Mouse (Mus musculus): ENCODE results near the gene Prss45. TPM values are rescaled to one million over a fixed set of nuclear protein-coding genes. Genes with fewer than 3 reads are reported as not detected.
A peak's percentile ranks its signal among the peaks of the same experiment; 100 is the strongest.

Gene Prss45
- polyA plus RNA-seq, 1 experiment from 2014 or later, result not detected

DNA sequence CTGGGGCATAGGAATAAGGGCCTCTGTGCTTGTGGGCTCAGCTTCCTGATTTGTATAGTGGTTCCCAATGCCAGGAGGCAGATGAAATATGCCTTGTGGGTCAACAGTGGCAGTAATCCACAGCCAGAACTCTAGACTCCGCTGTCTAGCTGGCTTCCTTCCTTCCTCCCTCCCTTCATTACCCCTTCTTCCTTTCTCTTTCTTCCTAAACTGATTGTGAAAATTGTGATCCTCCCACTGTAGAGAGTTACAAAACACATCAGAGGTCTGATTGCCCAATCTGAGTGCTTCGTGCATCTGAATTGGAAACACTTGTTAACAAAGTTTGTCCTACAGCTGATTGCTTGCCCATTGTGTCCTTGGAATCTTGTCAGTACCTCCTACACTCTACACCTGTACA, 7.0 kb downstream of the Prss45 start:
- H3K36me3 ChIP-seq (ENCODE audit: control insufficient read depth, insufficient read depth, low read length), result no peaks in the 10 kb centered on the region
- 80% methylated on average over 2 of the region's 2 CpGs for WGBS
- H3K4me1 ChIP-seq (ENCODE audit: control insufficient read depth, insufficient read depth, low read length), result no peaks in the 10 kb centered on the region
- H3K9ac ChIP-seq (ENCODE audit: low read length), result no peak overlapping the region
- no peaks in the 10 kb centered on the region for H3K9me3 ChIP-seq (ENCODE audit: control insufficient read depth, low read length)
- no peak for ATAC-seq (ENCODE audit: insufficient number of reproducible peaks, low FRiP score, low TSS enrichment, low read depth)
- no peak overlapping the region for H3K27ac ChIP-seq (replicated peaks; ENCODE audit: low read depth, low read length)
- DNase-seq (ENCODE audit: low spot score), result no peak
- H3K4me2 ChIP-seq (ENCODE audit: low read depth, severe bottlenecking), result no peak overlapping the region
- H3K27me3 ChIP-seq (ENCODE audit: control insufficient read depth, insufficient read depth, low read length), result no peaks in the 10 kb centered on the region
- no peak overlapping the region for H3K4me3 ChIP-seq (ENCODE audit: low read depth, low read length)

- Histone ChIP-seq H3K4me3 (ENCODE audit: low read depth, low read length) (no peak within 1 kb of the TSS), H3K4me2 (ENCODE audit: low read depth, severe bottlenecking) (no peak within 1 kb of the TSS), H3K4me1 (ENCODE audit: control insufficient read depth, insufficient read depth, low read length) (no peaks in the 10 kb centered on the region), H3K9ac (ENCODE audit: low read length) (no peak within 1 kb of the TSS), H3K27me3 (ENCODE audit: control insufficient read depth, insufficient read depth, low read length) (no peaks in the 10 kb centered on the region), H3K27ac (replicated peaks; ENCODE audit: low read depth, low read length) (no peak within 1 kb of the TSS), H3K36me3 (ENCODE audit: control insufficient read depth, insufficient read depth, low read length) (no peaks in the 10 kb centered on the region), H3K9me3 (ENCODE audit: control insufficient read depth, low read length) (no peaks in the 10 kb centered on the region)
- DNase-seq (ENCODE audit: low spot score), result no peak
- 86% methylated on average over 10 of the region's 10 CpGs for WGBS
- no peak for ATAC-seq (ENCODE audit: insufficient number of reproducible peaks, low FRiP score, low TSS enrichment, low read depth)
Observed at GRCm38 (mm10) chr9:110844206-110844605, 9.8 kb downstream of the Prss45 start, which contains the start of gene Prss46. TSS of gene Prss46 (plus strand) at chr9:110844506.

GRCm38 (mm10) chr9:110849162-110849561, 14.8 kb downstream of the Prss45 start:
- Histone ChIP-seq H3K27me3 (ENCODE audit: control insufficient read depth, insufficient read depth, low read length) (no peaks in the 10 kb centered on the region), H3K9ac (ENCODE audit: low read length) (no peak overlapping the region), H3K36me3 (ENCODE audit: control insufficient read depth, insufficient read depth, low read length) (no peaks in the 10 kb centered on the region), H3K4me2 (ENCODE audit: low read depth, severe bottlenecking) (no peak overlapping the region), H3K4me3 (ENCODE audit: low read depth, low read length) (no peak overlapping the region), H3K27ac (replicated peaks; ENCODE audit: low read depth, low read length) (no peak overlapping the region), H3K9me3 (ENCODE audit: control insufficient read depth, low read length) (no peaks in the 10 kb centered on the region), H3K4me1 (ENCODE audit: control insufficient read depth, insufficient read depth, low read length) (no peaks in the 10 kb centered on the region)
- DNase-seq (ENCODE audit: low spot score) (no peak), ATAC-seq (ENCODE audit: insufficient number of reproducible peaks, low FRiP score, low TSS enrichment, low read depth) (no peak)
- 76% methylated on average over 7 of the region's 7 CpGs for WGBS

DNA sequence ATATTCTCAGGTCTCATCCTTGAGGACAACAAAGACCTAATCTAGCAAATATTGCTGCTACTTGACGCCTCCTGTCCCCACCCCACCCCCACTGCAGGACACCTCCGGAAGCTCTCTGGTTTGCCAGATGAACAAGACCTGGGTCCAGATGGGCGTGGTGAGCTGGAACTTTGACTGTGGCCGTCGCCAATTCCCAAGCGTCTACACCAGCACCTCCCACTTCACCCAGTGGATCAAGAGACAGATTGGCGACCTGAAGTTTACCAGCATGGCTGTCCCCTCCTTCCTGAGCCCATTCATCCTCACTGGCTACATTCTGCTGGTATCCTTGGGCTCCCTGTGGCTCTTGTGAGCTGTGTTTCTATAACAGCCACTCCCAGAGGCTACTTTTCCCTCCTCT, 21.5 kb downstream of the Prss45 start:
- Histone ChIP-seq H3K36me3 (ENCODE audit: control insufficient read depth, insufficient read depth, low read length) (no peaks in the 10 kb centered on the region), H3K4me3 (ENCODE audit: low read depth, low read length) (no peak overlapping the region), H3K9ac (ENCODE audit: low read length) (no peak overlapping the region), H3K9me3 (ENCODE audit: control insufficient read depth, low read length) (no peaks in the 10 kb centered on the region), H3K27ac (replicated peaks; ENCODE audit: low read depth, low read length) (no peak overlapping the region), H3K4me2 (ENCODE audit: low read depth, severe bottlenecking) (no peak overlapping the region), H3K27me3 (ENCODE audit: control insufficient read depth, insufficient read depth, low read length) (0 out of 2 replicates have a peak, but pooled peaks cover 8% of the 10 kb centered on the region), H3K4me1 (ENCODE audit: control insufficient read depth, insufficient read depth, low read length) (0 out of 2 replicates have a peak, but pooled peaks cover 4% of the 10 kb centered on the region)
- DNase-seq (ENCODE audit: low spot score) (no peak), ATAC-seq (ENCODE audit: insufficient number of reproducible peaks, low FRiP score, low TSS enrichment, low read depth) (no peak)
- WGBS, result 72% methylated on average over 7 of the region's 7 CpGs

- no peaks in the 10 kb centered on the region for H3K36me3 ChIP-seq (ENCODE audit: control insufficient read depth, insufficient read depth, low read length)
- no peaks in the 10 kb centered on the region for H3K9me3 ChIP-seq (ENCODE audit: control insufficient read depth, low read length)
- no peak overlapping the region for H3K4me3 ChIP-seq (ENCODE audit: low read depth, low read length)
- DNase-seq (ENCODE audit: low spot score) (no peak), ATAC-seq (ENCODE audit: insufficient number of reproducible peaks, low FRiP score, low TSS enrichment, low read depth) (no peak)
- no peak overlapping the region for H3K27ac ChIP-seq (replicated peaks; ENCODE audit: low read depth, low read length)
- 0 out of 2 replicates have a peak, but pooled peaks cover 4% of the 10 kb centered on the region for H3K4me1 ChIP-seq (ENCODE audit: control insufficient read depth, insufficient read depth, low read length)
- 0 out of 2 replicates have a peak, but pooled peaks cover 11% of the 10 kb centered on the region for H3K27me3 ChIP-seq (ENCODE audit: control insufficient read depth, insufficient read depth, low read length)
- H3K9ac ChIP-seq (ENCODE audit: low read length), result no peak overlapping the region
- no peak overlapping the region for H3K4me2 ChIP-seq (ENCODE audit: low read depth, severe bottlenecking)
- 59% methylated on average over 4 of the region's 4 CpGs for WGBS
Observed at GRCm38 (mm10) chr9:110856920-110857319, 22.5 kb downstream of the Prss45 start.

GRCm38 (mm10) chr9:110857781-110858472, 23.5 kb downstream of the Prss45 start, which contains the start of gene Prss50:
TSS of gene Prss50 (plus strand) at chr9:110857967.
- DNase-seq (ENCODE audit: low spot score) (peak; percentile 56), ATAC-seq (ENCODE audit: insufficient number of reproducible peaks, low FRiP score, low TSS enrichment, low read depth) (0 out of 2 replicates have a peak, but pooled peaks have one; percentile 16)
- peak within 1 kb of the TSS; percentile 20 for H3K4me3 ChIP-seq (ENCODE audit: low read depth, low read length)
- H3K36me3 ChIP-seq (ENCODE audit: control insufficient read depth, insufficient read depth, low read length), result no peaks in the 10 kb centered on the region
- no peaks in the 10 kb centered on the region for H3K9me3 ChIP-seq (ENCODE audit: control insufficient read depth, low read length)
- peak within 1 kb of the TSS; percentile 50 for H3K9ac ChIP-seq (ENCODE audit: low read length)
- 10% methylated on average over 49 of the region's 50 CpGs for WGBS
- H3K4me2 ChIP-seq (ENCODE audit: low read depth, severe bottlenecking), result peak within 1 kb of the TSS; percentile 58
- H3K4me1 ChIP-seq (ENCODE audit: control insufficient read depth, insufficient read depth, low read length), result 0 out of 2 replicates have a peak, but pooled peaks cover 4% of the 10 kb centered on the region
- H3K27me3 ChIP-seq (ENCODE audit: control insufficient read depth, insufficient read depth, low read length), result 0 out of 2 replicates have a peak, but pooled peaks cover 11% of the 10 kb centered on the region
- H3K27ac ChIP-seq (replicated peaks; ENCODE audit: low read depth, low read length), result no peak within 1 kb of the TSS

DNA sequence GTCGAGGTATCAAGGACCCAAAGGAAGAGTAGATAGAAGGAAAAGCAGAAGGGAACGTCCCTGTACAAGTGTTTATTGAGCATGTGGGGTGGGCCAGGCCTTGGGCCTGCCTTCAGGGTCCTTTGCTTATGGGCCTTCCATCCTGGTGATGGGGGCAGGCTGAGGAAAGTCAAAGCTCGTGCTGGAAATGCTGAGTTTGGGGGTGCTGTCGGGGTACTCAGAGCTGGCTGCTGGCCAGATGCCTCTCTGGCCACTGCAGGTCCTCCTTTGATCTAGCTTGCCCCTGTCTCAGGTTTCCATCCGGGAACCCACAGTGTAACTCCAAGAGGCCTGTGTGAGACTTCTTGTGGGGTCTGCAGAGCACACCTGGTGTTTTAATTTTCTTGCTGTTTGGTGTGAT, 24.1 kb downstream of the Prss45 start:
- H3K9me3 ChIP-seq (ENCODE audit: control insufficient read depth, low read length), result no peaks in the 10 kb centered on the region
- H3K4me3 ChIP-seq (ENCODE audit: low read depth, low read length), result no peak overlapping the region
- ATAC-seq (ENCODE audit: insufficient number of reproducible peaks, low FRiP score, low TSS enrichment, low read depth) (0 out of 2 replicates have a peak, but pooled peaks have one; percentile 32), DNase-seq (ENCODE audit: low spot score) (peak; percentile 36)
- H3K27ac ChIP-seq (replicated peaks; ENCODE audit: low read depth, low read length), result no peak overlapping the region
- 0 out of 2 replicates have a peak, but pooled peaks cover 11% of the 10 kb centered on the region for H3K27me3 ChIP-seq (ENCODE audit: control insufficient read depth, insufficient read depth, low read length)
- H3K9ac ChIP-seq (ENCODE audit: low read length), result no peak overlapping the region
- H3K36me3 ChIP-seq (ENCODE audit: control insufficient read depth, insufficient read depth, low read length), result no peaks in the 10 kb centered on the region
- H3K4me1 ChIP-seq (ENCODE audit: control insufficient read depth, insufficient read depth, low read length), result 0 out of 2 replicates have a peak, but pooled peaks cover 4% of the 10 kb centered on the region
- no peak overlapping the region for H3K4me2 ChIP-seq (ENCODE audit: low read depth, severe bottlenecking)
- 24% methylated on average over 5 of the region's 5 CpGs for WGBS

DNA sequence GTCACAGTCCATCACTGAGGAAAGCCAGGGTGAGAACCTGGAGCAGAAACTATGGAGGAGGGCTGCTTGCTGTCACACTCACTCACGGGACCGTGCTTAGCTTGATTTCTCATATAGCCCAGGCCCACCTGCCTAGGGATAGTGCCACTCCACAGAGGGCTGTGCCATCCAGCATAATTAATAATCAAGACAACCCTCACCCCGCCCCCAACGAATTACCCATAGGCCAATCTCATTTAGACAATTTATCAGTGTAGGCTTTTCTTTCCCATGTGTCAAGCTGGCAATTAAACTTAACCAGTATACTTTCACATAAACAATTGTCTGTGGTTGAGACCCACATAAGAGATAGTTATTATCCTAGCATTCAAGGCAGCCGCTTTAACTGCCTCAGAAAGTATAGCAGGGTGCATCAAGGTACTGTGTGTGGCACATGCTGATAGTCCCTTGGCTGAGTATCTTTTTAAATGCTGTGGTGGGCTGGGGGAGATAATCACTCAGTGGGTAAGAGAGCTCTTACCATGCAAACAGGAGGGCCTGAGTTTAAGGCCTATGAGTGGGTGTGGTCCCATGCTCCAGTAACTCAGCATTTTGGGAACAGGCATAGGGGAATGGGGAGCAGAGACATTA, 24.7 kb downstream of the Prss45 start:
- Histone ChIP-seq H3K9ac (ENCODE audit: low read length) (no peak overlapping the region), H3K36me3 (ENCODE audit: control insufficient read depth, insufficient read depth, low read length) (no peaks in the 10 kb centered on the region), H3K27ac (replicated peaks; ENCODE audit: low read depth, low read length) (no peak overlapping the region), H3K9me3 (ENCODE audit: control insufficient read depth, low read length) (no peaks in the 10 kb centered on the region), H3K4me1 (ENCODE audit: control insufficient read depth, insufficient read depth, low read length) (0 out of 2 replicates have a peak, but pooled peaks cover 4% of the 10 kb centered on the region), H3K27me3 (ENCODE audit: control insufficient read depth, insufficient read depth, low read length) (0 out of 2 replicates have a peak, but pooled peaks cover 11% of the 10 kb centered on the region), H3K4me3 (ENCODE audit: low read depth, low read length) (no peak overlapping the region), H3K4me2 (ENCODE audit: low read depth, severe bottlenecking) (no peak overlapping the region)
- ATAC-seq (ENCODE audit: insufficient number of reproducible peaks, low FRiP score, low TSS enrichment, low read depth) (no peak), DNase-seq (ENCODE audit: low spot score) (no peak)
- WGBS, result 82% methylated on average over 5 of the region's 5 CpGs
